Mouse (Mus musculus): Measurements from ENCODE around the gene Nhsl1. TPM values are rescaled to one million over a fixed set of nuclear protein-coding genes. Genes with fewer than 3 reads are reported as not detected.

Nhsl1 gene
- polyA plus RNA-seq, 1 experiment from 2014 or later, result 16.9 TPM

DNA sequence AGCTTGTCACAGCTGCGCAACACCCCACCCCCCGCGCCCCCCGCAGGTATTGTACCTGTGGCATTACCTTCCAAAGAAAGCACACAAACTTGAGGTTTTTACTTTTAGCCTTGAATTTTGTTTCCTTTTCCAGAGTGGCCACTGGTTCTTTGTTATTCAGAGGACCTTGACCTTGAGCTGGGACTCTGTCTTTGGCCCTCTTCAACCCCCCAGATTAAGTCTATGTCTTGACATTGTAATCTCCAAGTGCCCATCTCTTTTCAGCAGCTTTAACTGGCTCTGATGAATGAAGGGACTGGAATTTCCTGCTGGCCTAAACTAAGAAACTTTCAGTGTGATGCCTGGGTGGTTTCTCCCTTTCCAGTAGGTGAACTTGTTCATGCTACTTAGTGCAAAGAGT, 906 bp downstream of the Nhsl1 start:
- Histone ChIP-seq H3K27ac (replicated peaks; ENCODE audit: low read depth, low read length) (no peak overlapping the region), H3K36me3 (ENCODE audit: control insufficient read depth, insufficient read depth, low read length) (no peaks in the 10 kb centered on the region), H3K9me3 (ENCODE audit: control insufficient read depth, low read length) (no peaks in the 10 kb centered on the region), H3K27me3 (ENCODE audit: control insufficient read depth, insufficient read depth, low read length) (peaks cover 12% of the 10 kb centered on the region; the same call in 1 of the 2 replicates), H3K4me2 (ENCODE audit: low read length) (peak overlapping the region; percentile 98), H3K4me1 (ENCODE audit: control insufficient read depth, insufficient read depth, low read length) (no peaks in the 10 kb centered on the region; the same call in 1 of the 2 replicates), H3K9ac (replicated peaks; ENCODE audit: low read length) (no peak overlapping the region), H3K4me3 (replicated peaks; ENCODE audit: low read depth, low read length) (peak overlapping the region; percentile 74; the same call in 1 of the 2 replicates)
- DNase-seq (no peak), ATAC-seq (ENCODE audit: low FRiP score, low TSS enrichment) (no peak)
- 17% methylated on average over 4 of the region's 4 CpGs for WGBS

GRCm38 (mm10) chr10:18321861-18322260, 3.1 kb downstream of the Nhsl1 start:
- WGBS, result 88% methylated on average over 6 of the region's 6 CpGs

DNA sequence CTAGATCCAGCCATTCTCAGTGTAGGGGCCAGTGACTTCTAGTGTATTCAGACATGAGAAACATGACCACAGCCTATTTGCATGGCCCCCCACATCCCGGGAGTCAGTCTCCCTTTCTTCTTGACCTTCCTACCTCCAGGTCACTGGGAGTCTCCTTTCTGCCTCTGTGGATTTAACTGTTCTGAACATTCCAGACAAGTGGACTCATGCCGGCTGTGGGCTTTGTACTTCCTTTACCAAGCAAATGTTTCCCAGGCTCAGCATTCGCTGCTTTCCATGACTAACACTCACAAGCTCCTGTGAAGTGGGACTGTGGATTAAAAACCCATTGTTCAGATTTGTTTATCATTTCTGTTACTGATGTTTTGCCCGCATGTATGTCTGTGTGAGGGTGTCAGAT, 4.9 kb downstream of the Nhsl1 start:
- H3K27me3 ChIP-seq (ENCODE audit: control insufficient read depth, insufficient read depth, low read length), result no peaks in the 10 kb centered on the region
- H3K9ac ChIP-seq (replicated peaks; ENCODE audit: low read length), result no peak overlapping the region
- no peak overlapping the region for H3K4me2 ChIP-seq (ENCODE audit: low read length)
- 25% methylated on average over 4 of the region's 4 CpGs for WGBS
- no peaks in the 10 kb centered on the region; the same call in 1 of the 2 replicates for H3K4me1 ChIP-seq (ENCODE audit: control insufficient read depth, insufficient read depth, low read length)
- H3K9me3 ChIP-seq (ENCODE audit: control insufficient read depth, low read length), result no peaks in the 10 kb centered on the region
- no peak overlapping the region for H3K4me3 ChIP-seq (replicated peaks; ENCODE audit: low read depth, low read length)
- H3K36me3 ChIP-seq (ENCODE audit: control insufficient read depth, insufficient read depth, low read length), result no peaks in the 10 kb centered on the region
- no peak for DNase-seq
- H3K27ac ChIP-seq (replicated peaks; ENCODE audit: low read depth, low read length), result no peak overlapping the region
- no peak for ATAC-seq (ENCODE audit: low FRiP score, low TSS enrichment)

More at GRCm38 (mm10) chr10:18321861-18322260, 3.1 kb downstream of the Nhsl1 start:
- Histone ChIP-seq H3K9me3 (ENCODE audit: control insufficient read depth, low read length) (no peaks in the 10 kb centered on the region), H3K27me3 (ENCODE audit: control insufficient read depth, insufficient read depth, low read length) (peaks cover 12% of the 10 kb centered on the region; the same call in 1 of the 2 replicates), H3K27ac (replicated peaks; ENCODE audit: low read depth, low read length) (no peak overlapping the region), H3K4me2 (ENCODE audit: low read length) (no peak overlapping the region), H3K4me1 (ENCODE audit: control insufficient read depth, insufficient read depth, low read length) (no peaks in the 10 kb centered on the region; the same call in 1 of the 2 replicates), H3K36me3 (ENCODE audit: control insufficient read depth, insufficient read depth, low read length) (no peaks in the 10 kb centered on the region), H3K9ac (replicated peaks; ENCODE audit: low read length) (no peak overlapping the region), H3K4me3 (replicated peaks; ENCODE audit: low read depth, low read length) (no peak overlapping the region)
- ATAC-seq (ENCODE audit: low FRiP score, low TSS enrichment), result no peak
- DNase-seq, result no peak

GRCm38 (mm10) chr10:18328331-18328908, 9.6 kb downstream of the Nhsl1 start:
- 58% methylated on average over 5 of the region's 5 CpGs for WGBS
- Histone ChIP-seq H3K27me3 (ENCODE audit: control insufficient read depth, insufficient read depth, low read length) (no peaks in the 10 kb centered on the region), H3K9ac (replicated peaks; ENCODE audit: low read length) (no peak overlapping the region), H3K27ac (replicated peaks; ENCODE audit: low read depth, low read length) (no peak overlapping the region), H3K4me1 (ENCODE audit: control insufficient read depth, insufficient read depth, low read length) (peaks cover 9% of the 10 kb centered on the region; the same call in 1 of the 2 replicates), H3K36me3 (ENCODE audit: control insufficient read depth, insufficient read depth, low read length) (no peaks in the 10 kb centered on the region), H3K9me3 (ENCODE audit: control insufficient read depth, low read length) (no peaks in the 10 kb centered on the region), H3K4me2 (ENCODE audit: low read length) (no peak overlapping the region), H3K4me3 (replicated peaks; ENCODE audit: low read depth, low read length) (no peak overlapping the region)
- DNase-seq (no peak), ATAC-seq (ENCODE audit: low FRiP score, low TSS enrichment) (peak; percentile 14; the same call in 1 of the 2 replicates)

DNA sequence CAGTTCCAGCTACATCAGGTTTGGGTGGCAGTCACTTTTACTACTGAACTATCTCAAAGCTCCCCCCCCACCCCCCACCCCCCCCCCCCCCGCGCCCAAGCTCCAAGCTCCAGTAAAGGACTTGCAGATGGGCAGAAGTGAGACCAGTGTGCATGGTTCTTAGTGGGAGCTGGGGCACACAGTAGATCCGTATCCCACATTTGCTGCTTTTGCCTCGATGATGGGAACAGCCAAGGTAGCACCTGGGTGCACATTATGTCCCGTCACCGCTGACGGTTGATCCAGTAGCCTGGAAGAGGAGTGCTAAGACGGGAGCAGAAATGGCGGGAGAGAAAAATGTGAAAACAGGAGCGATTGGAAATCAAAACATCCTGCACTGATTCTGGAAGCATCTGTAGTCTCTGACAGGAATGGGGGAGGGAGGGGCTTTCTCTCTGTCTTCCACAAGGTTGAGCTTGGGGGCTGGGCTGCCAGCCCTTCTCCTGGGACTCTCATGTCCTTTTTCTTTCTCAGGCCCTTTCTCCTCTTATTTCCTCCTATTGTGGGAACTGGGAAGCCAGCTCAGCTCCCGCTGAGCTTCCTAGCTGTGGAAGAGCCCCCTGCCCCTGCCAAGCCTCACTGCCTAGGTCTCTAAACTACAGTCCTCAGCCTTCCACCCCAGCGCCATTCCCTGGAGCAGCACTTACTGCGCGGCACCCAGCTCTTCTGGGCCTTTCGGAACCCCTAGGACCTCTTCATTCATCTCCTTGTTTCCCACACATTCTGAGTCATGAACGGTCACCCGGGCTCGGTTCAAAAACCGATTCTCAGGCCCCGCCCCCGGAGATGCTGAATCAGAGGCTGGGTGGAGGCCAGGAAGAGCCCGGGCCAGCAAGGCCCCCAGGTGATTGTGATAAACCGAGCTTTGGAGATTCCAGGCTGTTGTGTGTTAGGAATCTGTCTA, 10.6 kb downstream of the Nhsl1 start:
- DNase-seq (peak; percentile 61), ATAC-seq (ENCODE audit: low FRiP score, low TSS enrichment) (peak; percentile 44; the same call in 1 of the 2 replicates)
- 4% methylated on average over 22 of the region's 23 CpGs for WGBS
- H3K4me2 ChIP-seq (ENCODE audit: low read length), result peak overlapping the region; percentile 61
- H3K27ac ChIP-seq (replicated peaks; ENCODE audit: low read depth, low read length), result peak overlapping the region; percentile 64
- peak overlapping the region; percentile 33 for H3K4me3 ChIP-seq (replicated peaks; ENCODE audit: low read depth, low read length)
- no peaks in the 10 kb centered on the region for H3K27me3 ChIP-seq (ENCODE audit: control insufficient read depth, insufficient read depth, low read length)
- H3K36me3 ChIP-seq (ENCODE audit: control insufficient read depth, insufficient read depth, low read length), result no peaks in the 10 kb centered on the region
- H3K9me3 ChIP-seq (ENCODE audit: control insufficient read depth, low read length), result no peaks in the 10 kb centered on the region
- peak overlapping the region; percentile 53 for H3K9ac ChIP-seq (replicated peaks; ENCODE audit: low read length)
- peaks cover 9% of the 10 kb centered on the region; the same call in 1 of the 2 replicates for H3K4me1 ChIP-seq (ENCODE audit: control insufficient read depth, insufficient read depth, low read length)

GRCm38 (mm10) chr10:18330445-18330844, 11.7 kb downstream of the Nhsl1 start:
- no peak overlapping the region for H3K4me3 ChIP-seq (replicated peaks; ENCODE audit: low read depth, low read length)
- peaks cover 9% of the 10 kb centered on the region; the same call in 1 of the 2 replicates for H3K4me1 ChIP-seq (ENCODE audit: control insufficient read depth, insufficient read depth, low read length)
- H3K27me3 ChIP-seq (ENCODE audit: control insufficient read depth, insufficient read depth, low read length), result no peaks in the 10 kb centered on the region
- no peak overlapping the region for H3K4me2 ChIP-seq (ENCODE audit: low read length)
- H3K9ac ChIP-seq (replicated peaks; ENCODE audit: low read length), result no peak overlapping the region
- no peak overlapping the region for H3K27ac ChIP-seq (replicated peaks; ENCODE audit: low read depth, low read length)
- ATAC-seq (ENCODE audit: low FRiP score, low TSS enrichment) (no peak), DNase-seq (no peak)
- WGBS, result 68% methylated on average over 5 of the region's 5 CpGs
- no peaks in the 10 kb centered on the region for H3K36me3 ChIP-seq (ENCODE audit: control insufficient read depth, insufficient read depth, low read length)
- no peaks in the 10 kb centered on the region for H3K9me3 ChIP-seq (ENCODE audit: control insufficient read depth, low read length)

GRCm38 (mm10) chr10:18333575-18333974, 14.8 kb downstream of the Nhsl1 start:
- DNase-seq, result no peak
- no peaks in the 10 kb centered on the region for H3K27me3 ChIP-seq (ENCODE audit: control insufficient read depth, insufficient read depth, low read length)
- ATAC-seq (ENCODE audit: low FRiP score, low TSS enrichment), result no peak
- no peak overlapping the region for H3K9ac ChIP-seq (replicated peaks; ENCODE audit: low read length)
- 27% methylated on average over 4 of the region's 4 CpGs for WGBS
- H3K36me3 ChIP-seq (ENCODE audit: control insufficient read depth, insufficient read depth, low read length), result no peaks in the 10 kb centered on the region
- peaks cover 9% of the 10 kb centered on the region; the same call in 1 of the 2 replicates for H3K4me1 ChIP-seq (ENCODE audit: control insufficient read depth, insufficient read depth, low read length)
- H3K4me2 ChIP-seq (ENCODE audit: low read length), result no peak overlapping the region
- H3K27ac ChIP-seq (replicated peaks; ENCODE audit: low read depth, low read length), result no peak overlapping the region
- H3K9me3 ChIP-seq (ENCODE audit: control insufficient read depth, low read length), result no peaks in the 10 kb centered on the region
- H3K4me3 ChIP-seq (replicated peaks; ENCODE audit: low read depth, low read length), result no peak overlapping the region

DNA sequence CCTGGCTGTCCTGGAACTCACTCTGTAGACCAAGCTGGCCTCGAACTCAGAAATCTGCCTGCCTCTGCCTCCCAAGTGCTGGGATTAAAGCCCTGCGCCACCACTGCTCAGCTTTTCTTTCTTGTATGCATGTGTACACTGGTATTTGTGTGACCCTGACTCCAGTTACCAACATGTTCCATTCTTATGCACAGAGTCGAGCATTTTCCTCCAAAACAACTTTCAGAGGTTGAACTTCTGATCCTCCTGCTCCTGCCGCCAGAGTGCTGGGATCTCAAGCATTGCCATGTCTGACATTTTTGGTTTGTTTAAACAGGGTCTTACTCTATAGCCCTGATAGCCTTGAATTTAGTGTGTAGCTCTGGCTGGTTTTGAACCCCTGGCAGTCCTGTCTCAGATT, 15.4 kb downstream of the Nhsl1 start:
- no peak overlapping the region for H3K4me2 ChIP-seq (ENCODE audit: low read length)
- H3K4me3 ChIP-seq (replicated peaks; ENCODE audit: low read depth, low read length), result no peak overlapping the region
- no peak for ATAC-seq (ENCODE audit: low FRiP score, low TSS enrichment)
- H3K4me1 ChIP-seq (ENCODE audit: control insufficient read depth, insufficient read depth, low read length), result peaks cover 7% of the 10 kb centered on the region; the same call in 1 of the 2 replicates
- no peak for DNase-seq
- no peaks in the 10 kb centered on the region for H3K9me3 ChIP-seq (ENCODE audit: control insufficient read depth, low read length)
- no peak overlapping the region for H3K27ac ChIP-seq (replicated peaks; ENCODE audit: low read depth, low read length)
- no peak overlapping the region for H3K9ac ChIP-seq (replicated peaks; ENCODE audit: low read length)
- no peaks in the 10 kb centered on the region for H3K27me3 ChIP-seq (ENCODE audit: control insufficient read depth, insufficient read depth, low read length)
- no peaks in the 10 kb centered on the region for H3K36me3 ChIP-seq (ENCODE audit: control insufficient read depth, insufficient read depth, low read length)
- WGBS, result 93% methylated on average over 4 of the region's 4 CpGs

Data from midbrain, embryonic 14.5 days (tissue).